Mouse (Mus musculus) E14TG2a.4 (cell line): ENCODE data around the gene Gdf3.

Source experiments
- CTCF ChIP-seq: conservative IDR thresholded peaks from 2 replicates; pipeline ENCODE4 v1.5.1; 2014; ENCODE audit warnings: low read length
- NANOG ChIP-seq: IDR thresholded peaks from 2 replicates; pipeline ENCODE4 v1.6.1; 2014; ENCODE audit warnings: borderline replicate concordance, low read length, mixed read lengths
- POU5F1 ChIP-seq: IDR thresholded peaks from 2 replicates; pipeline ENCODE4 v1.6.1; 2014; ENCODE audit warnings: low read length, borderline replicate concordance

DNA sequence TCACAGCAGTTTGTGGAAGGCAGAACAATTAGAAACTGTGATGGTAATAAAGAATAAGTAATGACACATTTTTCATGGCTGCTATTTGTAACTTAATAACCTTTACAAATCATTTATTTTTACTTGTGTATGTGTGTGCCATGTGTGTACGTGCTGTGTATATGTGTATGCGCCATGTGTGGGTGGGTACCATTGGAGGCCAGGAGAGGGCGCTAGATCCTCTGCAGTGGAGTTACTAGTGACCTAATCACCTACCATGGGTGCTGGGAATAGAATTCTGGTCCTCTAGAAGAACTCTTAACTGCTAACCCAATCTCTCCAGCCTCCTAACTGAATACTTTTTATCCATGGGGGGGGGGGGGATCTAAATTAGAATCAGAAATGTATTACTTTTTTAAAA lies 40.0 kb upstream of the Gdf3 start:
- TF ChIP-seq CTCF, result peak; percentile 30
- no peak for TF ChIP-seq POU5F1
- no peak for TF ChIP-seq NANOG
